Mouse (Mus musculus): Measurements from ENCODE around the gene Grin2b.
"Not testable (repeated sequence)": the region's sequence is repeated elsewhere in the genome, so short reads cannot be mapped to it uniquely, and the experiment has no call there.

The Grin2b gene

GRCm38 (mm10) chr6:135904391-135904790, 268.9 kb downstream of the Grin2b start:
- no peak for DNase-seq (ENCODE audit: low spot score in 2 of 2)

GRCm38 (mm10) chr6:135900410-135900809, 272.9 kb downstream of the Grin2b start:
- peak in 1 of 2 experiments; percentile 75 for DNase-seq (ENCODE audit: low spot score in 2 of 2)

DNA sequence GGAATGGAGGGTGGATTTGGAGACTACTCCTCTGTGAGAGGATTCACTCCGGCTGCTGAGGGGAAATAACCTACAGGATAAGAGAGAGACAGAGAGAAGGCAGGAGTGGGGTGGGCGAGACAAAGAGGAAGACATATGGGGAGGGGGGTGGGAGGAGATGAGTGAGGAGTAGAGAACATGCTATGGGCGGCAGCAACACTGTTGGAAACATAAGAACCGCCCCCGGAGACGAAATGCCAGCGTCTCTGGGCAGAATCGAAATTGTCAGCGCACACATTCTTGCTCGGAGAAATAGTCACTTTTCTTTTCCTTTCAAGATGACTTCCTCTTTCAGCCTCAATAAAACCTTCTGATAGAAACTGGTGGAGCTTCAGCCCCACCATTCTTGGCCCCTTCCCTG, 274.1 kb downstream of the Grin2b start:
- peak in 1 of 2 experiments; percentile 84 for DNase-seq (ENCODE audit: low spot score in 2 of 2)

DNA sequence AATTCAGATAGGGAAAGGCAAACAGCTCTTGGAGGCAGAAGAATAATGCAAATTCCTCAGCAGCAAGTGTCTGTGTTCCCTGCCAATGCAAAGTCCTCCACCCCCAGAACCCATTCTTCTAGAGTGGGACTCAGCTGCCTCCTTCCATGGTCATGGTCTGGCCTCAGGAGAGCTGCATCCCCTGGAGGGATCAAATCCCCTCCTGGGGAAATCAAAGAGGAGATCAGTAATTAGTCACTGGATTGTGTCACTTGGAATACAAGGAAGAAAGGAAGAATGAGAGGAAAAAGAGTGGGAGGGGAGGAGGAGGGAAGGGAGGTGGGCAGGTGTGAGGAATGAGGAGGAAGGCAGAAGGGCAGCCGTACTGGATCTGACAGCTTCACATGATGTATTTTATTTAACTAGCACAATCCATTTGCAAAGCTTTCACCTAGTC, 278.5 kb downstream of the Grin2b start:
- DNase-seq (ENCODE audit: low spot score in 2 of 2) = no peak

GRCm38 (mm10) chr6:135882611-135883010, 290.7 kb downstream of the Grin2b start:
- no peak for DNase-seq (ENCODE audit: low spot score in 2 of 2)

- no peak for DNase-seq (ENCODE audit: low spot score in 2 of 2)
Measured at GRCm38 (mm10) chr6:135876163-135876726, 297.1 kb downstream of the Grin2b start.

DNA sequence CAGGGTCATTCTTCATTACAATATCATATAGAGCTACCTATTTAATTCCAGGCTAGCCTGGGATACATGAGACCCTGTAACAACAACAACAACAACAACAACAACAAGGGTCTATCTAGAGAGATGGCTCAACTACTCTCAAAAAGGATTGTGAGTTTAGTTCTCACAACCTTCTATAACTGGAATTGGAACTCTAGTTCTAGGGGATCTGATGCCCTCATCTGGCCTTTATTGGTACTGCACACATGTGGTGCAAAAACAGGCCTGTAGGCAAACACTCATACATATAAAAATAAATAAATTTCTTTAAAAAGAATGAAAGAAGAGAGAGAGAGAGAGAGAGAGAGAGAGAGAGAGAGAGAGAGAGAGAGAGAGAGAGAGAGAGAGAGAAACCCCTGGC, 298.7 kb downstream of the Grin2b start:
- DNase-seq (ENCODE audit: low spot score in 2 of 2) = no peak

GRCm38 (mm10) chr6:135865832-135866231, 307.5 kb downstream of the Grin2b start:
- DNase-seq (ENCODE audit: low spot score in 2 of 2) = peak; percentile 54 to 78

DNA sequence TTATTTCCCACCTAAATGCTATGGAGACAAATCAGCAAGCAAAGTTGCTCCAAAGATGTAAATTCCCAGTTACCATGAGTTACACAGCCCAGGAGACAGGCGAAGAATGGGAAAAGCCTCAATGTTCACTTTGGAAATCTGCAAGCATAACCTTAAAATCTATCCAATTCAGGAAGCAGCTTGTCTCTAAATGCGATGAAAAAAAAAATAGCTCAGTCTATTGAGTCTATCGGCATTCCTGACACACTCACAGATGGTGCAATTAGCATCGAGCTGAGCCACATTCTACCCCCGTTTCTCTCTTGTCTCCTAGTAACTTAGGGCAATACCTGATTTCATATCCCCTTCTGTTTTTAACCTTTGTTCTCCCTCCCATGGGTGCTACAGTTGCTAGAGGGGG, 309.3 kb downstream of the Grin2b start:
- peak; percentile 44 to 50 for DNase-seq (ENCODE audit: low spot score in 2 of 2)

DNA sequence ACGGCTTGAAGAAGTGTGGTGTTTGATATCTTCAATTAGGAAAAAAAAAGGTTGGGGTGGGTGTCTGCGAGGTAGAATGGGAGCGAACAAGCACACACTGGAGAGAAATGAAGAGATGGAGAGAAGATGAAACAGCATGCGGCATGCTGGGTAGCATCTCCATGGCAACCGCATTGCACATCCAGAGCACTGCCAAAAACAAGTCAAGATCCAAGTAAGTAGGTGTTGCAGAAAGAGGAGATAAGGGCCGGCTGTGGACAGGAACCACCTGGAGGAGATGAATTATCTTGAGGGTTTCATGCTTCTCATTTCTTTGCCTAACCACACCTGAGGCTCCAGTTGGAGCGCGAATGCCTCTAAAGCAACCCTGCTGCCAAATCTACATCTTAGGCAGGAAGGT, 313.8 kb downstream of the Grin2b start:
- DNase-seq (ENCODE audit: low spot score in 2 of 2) = peak; percentile 76 to 90

DNA sequence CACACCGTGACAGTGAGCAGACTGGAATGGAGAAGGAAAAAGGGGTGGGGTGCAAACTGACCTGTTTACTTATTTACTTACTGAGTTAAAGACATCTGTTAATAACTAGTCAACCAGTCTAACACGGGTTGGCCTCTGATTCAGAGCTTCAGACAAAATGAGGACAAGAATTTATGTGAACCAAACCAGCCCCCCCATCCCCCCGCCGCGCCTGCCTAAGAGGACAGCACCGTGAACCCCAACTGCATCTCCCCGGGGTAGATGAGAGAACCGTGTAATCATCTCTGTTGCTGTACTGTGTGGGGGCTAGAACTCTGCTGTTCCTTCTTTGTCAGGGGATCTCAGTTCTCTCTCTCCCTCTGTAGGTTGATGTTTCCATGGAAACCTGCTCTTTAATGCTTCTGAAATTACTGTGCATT, 319.1 kb downstream of the Grin2b start:
- peak in 1 of 2 experiments; percentile 55 for DNase-seq (ENCODE audit: low spot score in 2 of 2)

- DNase-seq (ENCODE audit: low spot score in 2 of 2) = no peak
Measured at GRCm38 (mm10) chr6:135843755-135844154, 329.6 kb downstream of the Grin2b start.

DNA sequence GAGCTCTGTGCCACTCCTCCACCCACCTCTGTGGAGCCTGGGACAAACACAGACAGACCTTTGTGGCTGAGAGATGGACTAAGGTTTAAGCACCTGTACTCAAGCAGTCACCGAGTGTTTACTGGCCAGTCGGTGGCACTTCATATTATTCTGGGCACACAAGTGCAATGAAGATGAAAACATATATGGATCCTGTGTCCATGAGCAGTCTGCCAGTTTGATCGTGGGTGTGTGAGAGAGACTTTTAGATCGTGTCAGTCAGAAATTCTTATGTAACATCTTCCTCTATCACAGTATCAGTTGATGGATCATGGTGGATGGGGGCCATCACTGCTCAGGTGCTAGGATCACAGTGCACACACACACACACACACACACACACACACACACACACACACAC, 337.0 kb downstream of the Grin2b start:
- no peak for DNase-seq (ENCODE audit: low spot score in 2 of 2)

- no peak for DNase-seq (ENCODE audit: low spot score in 2 of 2)
Measured at GRCm38 (mm10) chr6:135833542-135833941, 339.8 kb downstream of the Grin2b start.

DNA sequence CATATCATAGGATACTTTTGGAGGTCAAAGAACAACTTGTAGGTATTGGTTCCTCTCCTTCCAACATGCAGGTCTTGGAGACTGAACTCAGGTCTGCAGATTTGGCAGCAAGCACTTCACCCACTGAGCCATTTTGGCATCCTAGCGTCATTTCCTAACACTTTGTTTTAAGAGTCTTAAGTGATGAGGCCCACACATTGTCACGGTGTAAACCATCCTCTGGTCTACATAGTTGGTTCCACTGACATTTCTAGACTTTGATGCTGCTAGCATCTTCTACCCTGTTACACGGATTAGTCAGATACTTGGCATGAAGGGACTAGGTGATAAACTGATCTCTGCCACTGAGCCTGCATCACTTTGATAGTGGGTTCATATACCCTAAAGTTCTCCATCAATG, 341.3 kb downstream of the Grin2b start:
- DNase-seq (ENCODE audit: low spot score in 2 of 2) = no peak

DNA sequence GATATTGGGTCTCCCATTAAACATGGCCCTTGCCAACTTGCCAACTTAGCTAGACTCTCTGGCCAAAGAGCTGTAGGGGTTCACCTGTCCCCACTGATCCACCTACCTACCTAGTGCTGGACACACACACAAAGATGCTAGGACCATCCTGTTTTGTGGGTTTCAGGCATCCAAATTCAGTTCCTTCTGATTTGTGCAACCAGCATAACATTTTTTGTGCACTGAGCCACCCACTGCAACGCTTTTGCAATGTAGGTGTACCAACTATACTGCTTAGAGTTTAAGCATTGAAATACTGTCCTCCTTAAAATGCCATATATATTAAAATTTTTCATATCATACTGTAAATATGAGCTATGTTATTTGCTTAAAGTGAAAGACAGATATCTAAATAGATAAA, 342.3 kb downstream of the Grin2b start:
- no peak for DNase-seq (ENCODE audit: low spot score in 2 of 2)

DNA sequence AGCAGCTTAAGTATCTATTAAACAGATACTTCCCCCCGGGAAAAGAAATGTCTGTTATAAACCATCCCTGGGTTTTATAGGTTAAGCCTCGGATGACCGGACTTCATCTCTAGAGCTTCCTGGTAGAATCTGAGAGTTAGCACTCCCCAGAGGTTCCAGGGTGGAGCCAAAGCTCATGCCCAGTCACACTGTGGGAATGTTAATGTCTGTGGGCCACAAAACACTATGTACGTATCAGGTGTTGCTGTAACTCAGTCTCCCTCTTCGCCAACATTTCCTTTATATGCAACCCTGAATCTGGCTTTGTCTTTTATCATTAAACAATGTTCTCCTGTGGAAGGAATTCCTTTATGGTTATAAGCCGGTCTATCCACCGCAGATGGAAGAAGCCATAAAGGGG, 343.9 kb downstream of the Grin2b start:
- DNase-seq (ENCODE audit: low spot score in 2 of 2) = no peak

GRCm38 (mm10) chr6:135828976-135829375, 344.3 kb downstream of the Grin2b start:
- no peak for DNase-seq (ENCODE audit: low spot score in 2 of 2)

GRCm38 (mm10) chr6:135827942-135828341, 345.4 kb downstream of the Grin2b start:
- peak in 1 of 2 experiments; percentile 59 for DNase-seq (ENCODE audit: low spot score in 2 of 2)

GRCm38 (mm10) chr6:135827317-135827716, 346.0 kb downstream of the Grin2b start:
- no peak for DNase-seq (ENCODE audit: low spot score in 2 of 2)

GRCm38 (mm10) chr6:135826776-135827175, 346.5 kb downstream of the Grin2b start:
- DNase-seq (ENCODE audit: low spot score in 2 of 2) = not testable (repeated sequence)

GRCm38 (mm10) chr6:135817391-135817790, 355.9 kb downstream of the Grin2b start:
- no peak for DNase-seq (ENCODE audit: low spot score in 2 of 2)

DNA sequence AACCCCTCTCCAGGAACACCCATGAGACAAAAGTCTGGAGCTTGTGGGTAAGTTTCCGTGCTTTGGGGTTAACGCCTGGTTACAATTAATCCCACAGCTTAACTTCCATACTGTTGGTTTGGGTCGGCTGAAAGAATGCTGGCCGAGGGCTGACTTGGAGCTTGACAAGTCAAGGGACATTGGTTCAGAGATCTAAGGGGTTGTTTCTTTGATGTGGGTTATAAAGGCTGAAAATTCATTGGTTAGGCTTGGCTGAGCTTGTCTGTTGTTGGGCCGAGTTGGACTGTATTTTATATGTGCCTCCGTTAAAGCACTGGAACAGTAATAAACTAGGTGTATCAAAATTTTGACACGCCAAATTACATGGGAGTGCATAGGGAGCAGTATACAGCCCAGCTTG, 359.6 kb downstream of the Grin2b start:
- DNase-seq (ENCODE audit: low spot score in 2 of 2) = no peak

DNA sequence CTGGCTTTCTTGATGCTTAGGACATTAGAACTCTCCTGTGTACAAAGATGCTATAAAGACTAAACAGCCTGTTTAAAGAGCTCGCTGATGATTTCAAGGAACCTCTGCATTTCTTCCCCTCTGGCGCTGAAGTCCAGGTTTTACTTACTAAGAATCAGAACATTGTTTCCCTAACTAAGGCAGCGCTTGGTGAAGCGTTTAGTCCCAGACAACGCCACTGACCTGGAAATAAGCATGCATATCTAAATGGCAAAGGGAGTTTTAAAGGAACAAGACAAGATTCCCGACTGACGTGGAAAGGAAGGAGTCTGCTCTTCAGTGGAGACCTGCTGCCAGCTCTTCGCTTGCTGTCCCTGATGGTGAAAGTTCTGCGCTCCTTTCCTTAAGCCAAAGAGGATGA, 367.9 kb downstream of the Grin2b start:
- no peak for DNase-seq (ENCODE audit: low spot score in 2 of 2)

Data from left cerebral cortex, adult 9 months (tissue).